Mouse (Mus musculus) kidney, adult 8-10 months (tissue): ENCODE data around the gene Pla2g4a.

Experiments used
- DNase-seq, 2 experiments: peaks; one replicate each; pipeline ENCODE4 v3.0.0; 2022

Gene Pla2g4a

DNA sequence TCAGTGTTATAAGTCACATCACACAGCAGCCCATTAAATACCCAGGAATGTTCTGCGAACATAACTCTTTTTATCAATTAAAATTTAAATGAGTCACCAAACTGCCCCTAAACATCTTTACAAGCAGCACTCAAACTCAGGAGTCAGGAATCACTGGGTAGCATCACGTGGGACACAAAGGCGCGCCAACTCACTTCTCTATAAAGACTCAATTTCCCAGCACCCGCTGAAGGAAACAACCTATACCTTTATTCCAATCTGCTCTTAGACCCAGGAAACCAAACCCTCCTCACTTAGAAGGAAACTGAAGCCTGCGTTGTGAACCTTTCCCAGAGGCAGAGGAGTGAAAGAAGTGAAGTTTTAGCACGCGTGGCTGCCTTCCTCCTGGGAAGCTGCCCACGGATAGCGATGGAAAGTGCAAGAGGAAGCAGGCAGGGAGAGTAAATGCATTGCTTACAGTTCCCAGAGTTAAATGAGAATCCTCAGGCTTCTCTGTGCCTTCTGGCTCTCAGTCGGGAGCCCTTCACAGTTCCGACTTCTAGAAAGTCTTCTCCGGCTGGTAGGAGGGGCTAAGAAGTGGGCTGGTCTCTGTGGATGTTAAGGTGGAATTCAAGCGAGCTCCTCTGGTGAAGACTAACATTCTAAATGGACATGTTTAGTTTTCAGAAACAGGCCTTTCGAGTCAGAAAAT lies at the start of gene Pla2g4a:
Gene Pla2g4a (minus strand): TSS at position 557 of the 691 bp plus-strand sequence.
- DNase-seq, result peak; percentile 37 to 42

- DNase-seq, result no peak
These were observed 49.5 kb upstream of the Pla2g4a start for GRCm38 (mm10) chr1:150010629-150010979.

- no peak for DNase-seq
These were observed 49.0 kb upstream of the Pla2g4a start for GRCm38 (mm10) chr1:150009968-150010628.

- no peak for DNase-seq
These were observed 48.0 kb upstream of the Pla2g4a start for GRCm38 (mm10) chr1:150009134-150009533.

- no peak for DNase-seq
These were observed 14.5 kb upstream of the Pla2g4a start for GRCm38 (mm10) chr1:149975626-149976025.

DNA sequence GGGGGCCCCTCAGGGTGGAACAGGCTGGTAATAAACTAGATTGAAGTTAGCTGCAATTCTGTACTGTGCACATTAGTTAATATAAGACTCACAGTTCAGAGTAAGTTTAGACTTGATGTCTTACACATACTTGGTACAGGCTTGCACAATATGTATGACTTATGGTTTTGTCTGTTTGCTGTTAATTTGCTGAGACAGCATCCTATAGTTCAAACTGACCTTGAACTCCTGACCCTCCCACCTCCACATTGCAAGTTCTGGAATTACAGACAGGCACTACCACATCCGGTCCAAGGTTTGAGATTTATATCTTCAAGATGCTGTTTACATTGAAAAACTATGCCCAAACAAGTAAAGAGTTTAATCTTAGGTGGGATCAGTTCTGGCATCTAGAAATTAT lies 4.7 kb upstream of the Pla2g4a start:
- no peak for DNase-seq

- DNase-seq, result no peak
These were observed 574 bp upstream of the Pla2g4a start for GRCm38 (mm10) chr1:149961425-149962303.

- no peak for DNase-seq
These were observed 839 bp downstream of the Pla2g4a start for GRCm38 (mm10) chr1:149960251-149960650.

- no peak for DNase-seq
These were observed 2.0 kb downstream of the Pla2g4a start for GRCm38 (mm10) chr1:149959069-149959468.

- DNase-seq, result no peak
These were observed 5.6 kb downstream of the Pla2g4a start for GRCm38 (mm10) chr1:149955482-149955881.

- no peak for DNase-seq
These were observed 7.1 kb downstream of the Pla2g4a start for GRCm38 (mm10) chr1:149954026-149954425.

DNA sequence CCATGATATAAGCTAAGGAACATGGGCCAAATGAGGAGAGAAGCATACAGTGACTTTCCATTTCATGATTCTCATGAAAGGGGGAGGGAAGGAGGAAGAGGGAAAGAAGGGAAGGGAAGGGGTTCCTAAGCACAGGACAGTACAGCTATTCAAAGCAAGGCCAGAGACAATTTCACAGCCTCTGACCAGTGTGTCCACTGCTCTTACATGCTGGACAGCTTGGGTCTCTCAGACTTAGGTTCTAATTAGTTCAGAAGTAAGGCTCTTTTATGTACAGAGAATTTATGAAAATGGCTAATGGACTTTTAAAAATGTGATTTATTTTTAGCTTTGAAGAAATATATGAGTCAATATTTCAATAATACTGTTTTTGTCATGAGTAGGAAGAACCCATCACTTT lies 9.0 kb downstream of the Pla2g4a start:
- DNase-seq, result no peak

DNA sequence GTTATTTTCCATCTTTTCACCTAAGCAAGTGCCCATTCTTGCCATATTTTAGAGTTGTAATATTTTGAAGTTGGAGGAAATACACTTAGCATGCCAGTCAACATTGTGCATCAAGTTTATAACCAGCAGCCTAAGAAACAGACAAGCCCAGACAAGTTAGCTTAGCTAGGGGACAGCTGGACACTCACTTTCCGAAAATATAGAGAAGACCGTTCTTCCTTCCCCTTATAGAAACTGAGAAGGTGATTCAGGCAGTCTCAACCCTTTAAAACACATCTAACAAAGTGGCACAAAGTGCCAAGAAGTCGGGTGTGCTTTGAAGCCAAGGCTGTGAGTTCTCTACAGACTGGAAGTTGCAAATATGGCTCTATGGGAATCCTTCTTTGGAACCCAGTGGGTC lies 10.4 kb downstream of the Pla2g4a start:
- DNase-seq, result no peak

DNA sequence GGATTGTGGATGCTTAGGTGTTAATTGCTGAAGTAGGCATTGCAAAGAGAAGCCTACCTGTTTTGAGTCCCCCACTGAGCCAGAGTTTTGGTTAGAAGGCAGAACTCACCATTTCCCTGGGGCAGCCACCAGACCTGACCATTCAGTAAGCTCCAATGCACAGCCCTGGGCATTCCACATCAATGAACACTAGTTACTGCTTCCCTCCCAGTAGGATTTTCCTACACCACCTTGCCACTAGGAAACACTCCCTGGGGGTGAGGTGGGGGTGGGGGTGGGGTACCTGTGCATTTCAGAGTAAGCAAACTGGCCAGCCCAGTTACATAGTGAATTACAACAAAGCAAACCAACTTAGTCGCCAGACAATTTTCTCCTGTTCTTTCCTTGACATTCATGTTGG lies 10.8 kb downstream of the Pla2g4a start:
- no peak for DNase-seq

- no peak for DNase-seq
These were observed 11.8 kb downstream of the Pla2g4a start for GRCm38 (mm10) chr1:149949334-149949733.

- DNase-seq, result no peak
These were observed 12.8 kb downstream of the Pla2g4a start for GRCm38 (mm10) chr1:149948066-149948825.

- DNase-seq, result no peak
These were observed 14.1 kb downstream of the Pla2g4a start for GRCm38 (mm10) chr1:149946993-149947392.

DNA sequence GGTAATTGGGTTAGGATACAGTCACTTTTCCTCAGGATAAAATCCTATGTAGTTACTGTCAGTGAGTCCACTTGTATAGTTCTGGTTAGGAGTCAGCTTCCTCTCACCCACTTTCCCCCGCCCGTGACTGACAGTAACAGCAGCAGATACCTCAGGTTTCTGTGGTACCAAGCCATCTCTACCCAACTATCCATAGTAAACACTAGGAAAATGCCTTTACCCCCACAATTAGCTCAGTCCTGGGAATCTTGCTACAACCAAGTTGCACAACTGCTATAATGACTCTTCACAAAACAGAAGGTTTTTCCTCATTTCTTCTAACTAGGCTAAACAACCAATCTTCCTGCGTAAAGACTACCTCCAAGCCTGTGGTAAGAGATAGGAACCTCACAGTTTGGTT lies 14.7 kb downstream of the Pla2g4a start:
- DNase-seq, result no peak

GRCm38 (mm10) chr1:149943611-149944010 lies 17.5 kb downstream of the Pla2g4a start:
- DNase-seq, result no peak

GRCm38 (mm10) chr1:149940301-149940700 lies 20.8 kb downstream of the Pla2g4a start:
- no peak for DNase-seq

DNA sequence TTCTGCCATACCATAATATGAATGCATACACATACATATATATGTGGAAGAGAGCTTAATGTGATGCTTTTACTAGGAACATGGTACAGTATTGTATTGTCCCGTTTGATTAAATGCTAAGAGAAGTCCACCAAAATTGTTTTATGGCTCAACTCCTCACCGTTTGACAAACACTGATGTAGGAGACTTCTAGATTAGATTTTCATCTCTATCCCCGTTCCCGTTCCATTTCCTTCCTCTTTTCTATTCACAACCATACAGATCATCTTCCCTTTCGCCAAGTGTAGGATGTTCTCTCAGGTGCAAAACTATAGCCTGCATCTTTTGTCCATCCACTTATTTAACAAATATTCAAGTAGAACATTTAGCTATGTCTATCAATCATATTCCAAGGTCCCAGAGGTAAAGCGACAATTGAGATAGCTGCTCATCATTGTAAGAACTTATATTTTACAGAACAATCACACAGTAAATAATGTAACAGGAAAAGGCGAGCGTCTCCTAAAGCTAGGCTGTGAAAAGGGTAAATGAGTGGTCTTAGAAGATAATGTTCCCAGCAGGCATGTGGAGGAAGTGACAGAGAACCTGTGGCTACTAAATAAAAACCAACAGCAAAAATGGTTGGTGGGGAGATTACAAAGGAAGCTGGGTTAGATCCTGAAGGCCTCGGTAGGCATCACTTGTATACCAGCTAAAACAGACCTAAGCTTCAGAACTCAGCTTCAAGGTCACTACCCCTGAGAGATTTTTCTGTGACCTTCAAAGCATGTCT lies 21.6 kb downstream of the Pla2g4a start:
- DNase-seq, result no peak

DNA sequence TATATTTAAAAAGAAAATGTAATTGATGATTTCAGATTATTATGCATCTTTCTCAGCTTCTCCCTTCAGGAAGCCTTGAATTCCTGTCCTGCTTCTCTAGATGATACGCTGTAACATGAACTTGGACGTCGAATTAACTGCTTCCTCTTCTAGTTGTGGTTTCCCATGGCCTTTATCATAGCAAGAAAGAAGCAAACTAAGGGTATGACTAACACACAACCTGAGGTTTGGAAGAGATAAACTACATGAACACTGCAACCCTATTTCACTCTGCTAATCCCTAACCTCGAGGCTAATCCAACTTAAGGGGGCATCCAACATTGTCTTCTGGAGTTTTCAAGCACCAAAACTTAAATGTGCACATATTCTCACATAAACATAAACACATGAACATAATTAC lies 23.3 kb downstream of the Pla2g4a start:
- no peak for DNase-seq
